Mouse (Mus musculus): ENCODE results near the gene Gm3417.
A peak's percentile ranks its signal among the peaks of the same experiment; 100 is the strongest.

DNA sequence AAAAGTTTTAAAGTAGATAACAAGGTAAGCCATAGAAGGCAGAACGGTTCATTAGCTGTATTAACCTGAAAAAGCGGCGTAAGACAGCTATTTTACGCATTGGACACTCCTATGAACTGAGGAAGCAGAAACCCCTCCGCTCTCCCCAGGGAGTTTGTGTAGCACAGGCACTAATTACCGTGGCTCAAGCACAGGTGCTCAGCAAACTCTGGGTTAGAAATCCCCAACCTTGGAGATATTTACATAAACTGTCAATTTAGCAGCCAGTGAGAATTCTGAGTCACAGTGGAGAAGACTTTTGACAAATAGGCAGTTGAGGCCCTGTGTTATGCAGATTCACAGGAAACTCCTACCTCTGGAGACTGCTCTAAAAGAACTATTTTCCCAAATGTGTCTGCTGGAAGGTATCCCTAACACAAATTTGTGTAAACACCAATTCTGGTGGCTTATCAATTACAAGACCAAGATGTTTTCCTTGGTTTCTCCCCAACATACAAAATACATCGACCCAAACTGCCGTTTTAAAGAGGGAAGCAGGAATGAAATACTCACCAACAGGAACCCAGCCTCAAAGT lies 50.9 kb downstream of the Gm3417 start:
- TF ChIP-seq ZMIZ1 (IDR thresholded peaks at IDR 0.05; ENCODE audit: low read depth, low read length) (no peak), USF1 (IDR thresholded peaks at IDR 0.05; ENCODE audit: low read depth, low read length) (no peak), MXI1 (IDR thresholded peaks at IDR 0.05; ENCODE audit: low read depth, low read length) (no peak), CTCF (conservative IDR thresholded peaks at IDR 0.05 in 1 of 2, IDR thresholded peaks at IDR 0.05 in 1 of 2; ENCODE audit: low read depth in 2 of 2, low read length in 2 of 2) (no peak), EP300 (IDR thresholded peaks at IDR 0.05; ENCODE audit: low read length) (peak; percentile 80), NELFE (IDR thresholded peaks at IDR 0.05; ENCODE audit: low read depth, low read length) (peak; percentile 68), E2F4 (IDR thresholded peaks at IDR 0.05; ENCODE audit: insufficient replicate concordance, low read depth, low read length) (no peak)
